Mouse (Mus musculus) heart, embryonic 13.5 days (tissue): ENCODE results near the gene Sprr2a3. TPM values are rescaled to one million over a fixed set of nuclear protein-coding genes. Genes with fewer than 3 reads are reported as not detected.
"Not testable (repeated sequence)": the region's sequence is repeated elsewhere in the genome, so short reads cannot be mapped to it uniquely, and the experiment has no call there.

Source experiments
- ATAC-seq: fragments of 200-750 bp; cut with Nextera tagmentation; 2 replicates; pipeline ENCODE4 v1.8.0; 2017; ENCODE audit warnings: moderate TSS enrichment; ENCODE audit not compliant: insufficient number of reproducible peaks, low FRiP score, low TSS enrichment; ENCODE audit errors: extremely low read depth
- H3K27ac ChIP-seq: fragments of 300-500 bp; sonication (generic); replicated peaks from 2 replicates; pipeline ENCODE4 v1.5.1; 2015; ENCODE audit warnings: moderate library complexity, mild to moderate bottlenecking, inconsistent platforms
- H3K27me3 ChIP-seq: fragments of 300-500 bp; sonication (generic); replicated peaks from 2 replicates; pipeline ENCODE4 v1.6.1; 2015; ENCODE audit warnings: mild to moderate bottlenecking, inconsistent platforms
- H3K36me3 ChIP-seq: fragments of 300-500 bp; sonication (generic); 2 replicates; pipeline ENCODE4 v1.6.1; 2015; ENCODE audit warnings: mild to moderate bottlenecking, inconsistent platforms
- H3K4me1 ChIP-seq: fragments of 300-500 bp; sonication (generic); 2 replicates; pipeline ENCODE4 v1.6.1; 2015; ENCODE audit warnings: inconsistent platforms
- H3K4me2 ChIP-seq: fragments of 300-500 bp; sonication (generic); 2 replicates; pipeline ENCODE4 v1.6.1; 2015; ENCODE audit warnings: inconsistent platforms, mild to moderate bottlenecking, moderate library complexity
- H3K4me3 ChIP-seq: fragments of 300-500 bp; sonication (generic); 2 replicates; pipeline ENCODE4 v1.5.1; 2015; ENCODE audit warnings: moderate library complexity, mild to moderate bottlenecking, inconsistent platforms
- H3K9ac ChIP-seq: fragments of 300-500 bp; sonication (generic); 2 replicates; pipeline ENCODE4 v1.6.1; 2015; ENCODE audit warnings: inconsistent platforms, mild to moderate bottlenecking, moderate library complexity
- H3K9me3 ChIP-seq: fragments of 300-500 bp; sonication (generic); 2 replicates; pipeline ENCODE4 v1.6.1; 2016; ENCODE audit warnings: inconsistent platforms
- WGBS: fragments of 180-500 bp; shearing (Covaris S2); methylation state at CpG from one replicate; pipeline ENCODE4 v1.1.7; 2015; ENCODE audit warnings: mixed read lengths; 5-methylcytosine and 5-hydroxymethylcytosine counted together
- polyA plus RNA-seq: library from polyadenylated mRNA; unstranded; fragments of >200 nt; fragmentation: Nextera tagmentation; extraction: Ambion mirVana; gene quantifications from 2 replicates; pipeline ENCODE4 v1.2.1, GENCODE M21; 2015

The Sprr2a3 gene
- polyA plus RNA-seq, 1 experiment from 2014 or later, result not detected

DNA sequence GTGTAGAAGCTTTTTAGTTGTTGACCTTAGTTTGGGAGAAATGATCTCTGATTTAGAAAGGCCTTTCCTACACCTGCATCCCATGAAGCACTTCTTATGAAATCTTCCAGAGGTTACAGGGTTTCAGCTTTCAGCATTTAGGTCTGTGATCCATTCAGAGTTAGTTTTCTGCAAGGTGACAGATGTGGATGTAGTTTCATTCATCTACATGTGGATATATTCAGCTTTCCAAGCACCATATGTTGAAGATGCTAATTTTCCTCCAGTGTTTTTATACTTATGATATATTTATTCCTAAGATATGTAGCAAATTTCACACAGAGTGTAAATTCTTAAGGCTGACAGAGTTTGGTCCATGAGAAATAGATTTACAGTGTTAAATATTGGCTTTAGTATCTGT, 11.7 kb upstream of the Sprr2a3 start:
- not testable (repeated sequence) for H3K9ac ChIP-seq, H3K27ac ChIP-seq, H3K4me3 ChIP-seq, H3K4me2 ChIP-seq, H3K27me3 ChIP-seq, H3K9me3 ChIP-seq, H3K4me1 ChIP-seq, H3K36me3 ChIP-seq, ATAC-seq

DNA sequence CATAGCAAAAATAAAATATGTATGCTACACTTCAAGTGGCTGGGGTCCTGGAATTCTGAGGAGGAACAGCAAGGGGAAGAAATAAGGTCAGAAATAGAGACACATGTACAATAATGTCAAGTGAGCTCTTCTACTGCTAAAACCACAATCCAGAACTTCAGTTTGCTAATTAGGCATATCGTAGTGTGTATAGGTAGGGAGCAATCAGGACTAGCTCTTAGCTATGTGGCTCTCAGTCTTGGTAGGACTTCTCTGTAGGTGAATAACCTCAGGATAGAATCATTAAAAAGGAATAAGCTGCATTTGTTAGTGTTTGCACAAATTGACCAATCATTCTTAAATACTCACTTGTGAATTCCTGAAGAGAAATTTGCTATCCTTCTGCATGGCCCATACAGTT, 11.2 kb upstream of the Sprr2a3 start:
- H3K27me3 ChIP-seq, H3K36me3 ChIP-seq, H3K27ac ChIP-seq, H3K9ac ChIP-seq, H3K9me3 ChIP-seq, H3K4me2 ChIP-seq, H3K4me3 ChIP-seq, ATAC-seq, H3K4me1 ChIP-seq: not testable (repeated sequence)
- no CpG with 5 or more reads among the region's 1 CpGs for WGBS

- not testable (repeated sequence) for H3K9ac ChIP-seq, H3K36me3 ChIP-seq, H3K4me1 ChIP-seq, ATAC-seq, H3K9me3 ChIP-seq, H3K4me2 ChIP-seq, H3K27ac ChIP-seq, H3K27me3 ChIP-seq, H3K4me3 ChIP-seq
These were observed 5.6 kb upstream of the Sprr2a3 start for GRCm38 (mm10) chr3:92279663-92280062.

- not testable (repeated sequence) for ATAC-seq, H3K36me3 ChIP-seq, H3K9ac ChIP-seq, H3K27me3 ChIP-seq, H3K4me1 ChIP-seq, H3K4me2 ChIP-seq, H3K4me3 ChIP-seq, H3K27ac ChIP-seq, H3K9me3 ChIP-seq
- 21% methylated on average over 5 of the region's 12 CpGs for WGBS
These were observed 4.1 kb upstream of the Sprr2a3 start for GRCm38 (mm10) chr3:92280963-92281606.

GRCm38 (mm10) chr3:92288489-92288888, 3.3 kb downstream of the Sprr2a3 start:
- H3K4me2 ChIP-seq, H3K4me3 ChIP-seq, H3K9me3 ChIP-seq, ATAC-seq, H3K4me1 ChIP-seq, H3K36me3 ChIP-seq, H3K9ac ChIP-seq, H3K27me3 ChIP-seq, H3K27ac ChIP-seq: not testable (repeated sequence)
- WGBS, result 65% methylated on average over 3 of the region's 6 CpGs

GRCm38 (mm10) chr3:92307406-92307805, 22.2 kb downstream of the Sprr2a3 start:
- H3K9me3 ChIP-seq, result no peaks in the 10 kb centered on the region
- WGBS, result 64% methylated on average over 1 of the region's 1 CpGs
- no peak overlapping the region for H3K27ac ChIP-seq
- no peak overlapping the region for H3K4me2 ChIP-seq
- no peak for ATAC-seq
- no peaks in the 10 kb centered on the region for H3K36me3 ChIP-seq
- no peaks in the 10 kb centered on the region for H3K27me3 ChIP-seq
- H3K9ac ChIP-seq, result no peak overlapping the region
- H3K4me1 ChIP-seq, result no peaks in the 10 kb centered on the region
- no peak overlapping the region for H3K4me3 ChIP-seq

DNA sequence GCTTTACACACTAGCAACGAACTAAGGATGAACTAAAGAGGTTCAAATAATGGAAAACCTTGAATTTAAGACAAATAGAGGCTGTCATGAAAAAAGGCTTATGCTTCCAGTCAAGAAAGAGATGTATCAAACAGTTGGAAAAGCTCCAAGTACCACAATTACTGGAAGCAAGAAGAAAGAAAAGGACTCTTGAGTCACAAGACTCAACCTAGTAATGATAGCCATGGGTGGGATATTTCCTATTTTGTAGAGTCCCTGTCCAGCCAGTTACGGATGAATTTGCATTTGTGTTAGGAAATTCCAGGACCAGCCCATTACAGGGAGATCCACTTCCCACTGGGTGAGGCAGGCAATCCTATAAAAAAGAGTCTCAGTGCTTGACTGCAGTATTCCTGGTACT, 31.1 kb downstream of the Sprr2a3 start, which contains the start of gene Sprr2b:
Gene Sprr2b, plus strand, starts transcription at position 301 of the 400 bp plus-strand sequence.
- Histone ChIP-seq H3K36me3 (no peaks in the 10 kb centered on the region), H3K9me3 (no peaks in the 10 kb centered on the region), H3K27ac (no peak within 1 kb of the TSS), H3K4me3 (no peak within 1 kb of the TSS), H3K27me3 (no peaks in the 10 kb centered on the region), H3K4me1 (no peaks in the 10 kb centered on the region), H3K9ac (no peak within 1 kb of the TSS), H3K4me2 (no peak within 1 kb of the TSS)
- ATAC-seq, result no peak
- 72% methylated on average over 2 of the region's 2 CpGs for WGBS

GRCm38 (mm10) chr3:92317384-92317783, 32.2 kb downstream of the Sprr2a3 start:
- Histone ChIP-seq H3K9me3 (no peaks in the 10 kb centered on the region), H3K4me2 (no peak overlapping the region), H3K27ac (no peak overlapping the region), H3K4me3 (no peak overlapping the region), H3K27me3 (no peaks in the 10 kb centered on the region), H3K4me1 (no peaks in the 10 kb centered on the region), H3K36me3 (no peaks in the 10 kb centered on the region), H3K9ac (no peak overlapping the region)
- 76% methylated on average over 2 of the region's 2 CpGs for WGBS
- no peak for ATAC-seq

- ATAC-seq, result no peak
- no peaks in the 10 kb centered on the region for H3K27me3 ChIP-seq
- H3K9ac ChIP-seq, result no peak overlapping the region
- no peak overlapping the region for H3K27ac ChIP-seq
- H3K36me3 ChIP-seq, result no peaks in the 10 kb centered on the region
- WGBS, result 76% methylated on average over 1 of the region's 1 CpGs
- no peaks in the 10 kb centered on the region for H3K9me3 ChIP-seq
- H3K4me1 ChIP-seq, result no peaks in the 10 kb centered on the region
- H3K4me3 ChIP-seq, result no peak overlapping the region
- H3K4me2 ChIP-seq, result no peak overlapping the region
These were observed 51.1 kb downstream of the Sprr2a3 start for GRCm38 (mm10) chr3:92336278-92336677.

DNA sequence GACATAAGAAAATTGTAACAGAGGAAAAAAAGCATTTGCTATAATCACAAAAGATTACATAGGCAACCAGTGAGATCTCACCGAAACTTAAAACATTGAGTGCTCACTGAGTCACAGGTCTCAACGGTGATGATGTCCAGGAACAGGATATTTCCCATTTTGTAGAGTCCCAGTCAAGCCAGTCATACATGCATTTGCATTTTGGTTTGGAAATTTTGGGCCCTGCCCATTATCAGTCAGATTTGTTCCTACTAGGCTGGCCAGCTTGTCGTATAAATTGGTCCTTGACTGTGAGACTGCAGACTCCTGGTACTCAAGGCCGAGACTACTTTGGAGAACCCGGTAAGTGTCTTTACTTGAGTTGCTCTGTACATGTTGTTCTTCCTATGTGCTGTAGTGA, 53.6 kb downstream of the Sprr2a3 start, which contains the start of gene Sprr2d:
Gene Sprr2d, plus strand, starts transcription at position 301 of the 400 bp plus-strand sequence.
- Histone ChIP-seq H3K27ac (no peak within 1 kb of the TSS), H3K36me3 (no peaks in the 10 kb centered on the region), H3K4me3 (no peak within 1 kb of the TSS), H3K4me2 (no peak within 1 kb of the TSS), H3K9me3 (no peaks in the 10 kb centered on the region), H3K9ac (no peak within 1 kb of the TSS), H3K27me3 (no peaks in the 10 kb centered on the region), H3K4me1 (no peaks in the 10 kb centered on the region)
- no peak for ATAC-seq
- 83% methylated on average over 5 of the region's 5 CpGs for WGBS
